In genomic region chr17:25836397-25837075, GRCm38 (mm10) we compare ENCODE assay signal across 8 mouse cellular contexts. TPM values are rescaled to one million over a fixed set of nuclear protein-coding genes. Genes with fewer than 3 reads are reported as not detected.
DNase-seq lines count a peak whose midpoint lies in the region; ATAC-seq and TF ChIP-seq lines count a peak whose summit lies in the region.

No protein-coding gene starts in this region.

- H3K4me2 ChIP-seq in embryonic facial prominence, embryonic 15.5 days (replicated peaks) = peak overlapping the region; percentile 86
- peak overlapping the region; percentile 85 for H3K4me2 ChIP-seq in hindbrain, embryonic 16.5 days (ENCODE audit: low read length)
- H3K4me2 ChIP-seq in liver, embryonic 14.5 days (ENCODE audit: low read depth) = peak overlapping the region; percentile 53

- peak overlapping the region; percentile 44 for H3K4me3 ChIP-seq in embryonic facial prominence, embryonic 15.5 days (replicated peaks)
- H3K4me3 ChIP-seq in hindbrain, embryonic 16.5 days (ENCODE audit: low read length) = peak overlapping the region; percentile 55
- H3K4me3 ChIP-seq in liver, embryonic 14.5 days (ENCODE audit: insufficient read depth in 1 of 2, low read depth in 2 of 2, low read length in 2 of 2) = peak overlapping the region in 1 of 2 experiments; percentile 23; a peak in 2 of 4 replicates

- intact Hi-C loops in left cerebral cortex, postnatal 4 days (cut with DNase I) = no loop called here
- intact Hi-C loops in left cerebral cortex, postnatal 14 days (cut with DNase I) = no loop called here

- peak overlapping the region; percentile 26; the same call in 1 of the 2 replicates for H3K9ac ChIP-seq in embryonic facial prominence, embryonic 15.5 days
- H3K9ac ChIP-seq in hindbrain, embryonic 16.5 days (ENCODE audit: low read depth, low read length) = peak overlapping the region; percentile 92
- H3K9ac ChIP-seq in liver, embryonic 14.5 days (replicated peaks) = peak overlapping the region; percentile 7; the same call in 1 of the 2 replicates

- peaks cover 45% of the 10 kb centered on the region for H3K36me3 ChIP-seq in embryonic facial prominence, embryonic 15.5 days
- peaks cover 30% of the 10 kb centered on the region for H3K36me3 ChIP-seq in hindbrain, embryonic 16.5 days (ENCODE audit: control insufficient read depth, insufficient read depth, low read length)
- peaks cover 29% of the 10 kb centered on the region for H3K36me3 ChIP-seq in liver, embryonic 14.5 days (replicated peaks; ENCODE audit: control insufficient read depth, insufficient read depth, low read depth)

- no peak for ATAC-seq in embryonic facial prominence, embryonic 15.5 days (ENCODE audit: insufficient number of reproducible peaks, low FRiP score, low TSS enrichment, low read depth)
- no peak; the same call in 1 of the 2 replicates for ATAC-seq in hindbrain, embryonic 16.5 days
- ATAC-seq in liver, embryonic 14.5 days (ENCODE audit: insufficient read depth) = no peak

- peak overlapping the region; percentile 66 for H3K27ac ChIP-seq in embryonic facial prominence, embryonic 15.5 days (replicated peaks)
- H3K27ac ChIP-seq in hindbrain, embryonic 16.5 days (ENCODE audit: low read depth, low read length) = peak overlapping the region; percentile 93
- H3K27ac ChIP-seq in liver, embryonic 14.5 days = no peak overlapping the region

- TF ChIP-seq CTCF in liver, embryonic 14.5 days (IDR thresholded peaks at IDR 0.05; ENCODE audit: low read depth) = no peak

- no peaks in the 10 kb centered on the region for H3K9me3 ChIP-seq in embryonic facial prominence, embryonic 15.5 days (replicated peaks)
- H3K9me3 ChIP-seq in hindbrain, embryonic 16.5 days (ENCODE audit: control insufficient read depth, low read length) = no peaks in the 10 kb centered on the region
- H3K9me3 ChIP-seq in liver, embryonic 14.5 days (ENCODE audit: control insufficient read depth, low read length) = no peaks in the 10 kb centered on the region

- WGBS in embryonic facial prominence, embryonic 15.5 days = 22% methylated on average over 23 of the region's 23 CpGs
- 19% methylated on average over 23 of the region's 23 CpGs for WGBS in hindbrain, embryonic 16.5 days
- WGBS in liver, embryonic 14.5 days (ENCODE audit: insufficient replicate concordance) = 26% methylated on average over 21 of the region's 23 CpGs

- no peak for TF ChIP-seq EP300 in liver, embryonic 14.5 days (IDR thresholded peaks at IDR 0.05; ENCODE audit: low read depth)

- H3K27me3 ChIP-seq in embryonic facial prominence, embryonic 15.5 days = no peaks in the 10 kb centered on the region
- no peaks in the 10 kb centered on the region for H3K27me3 ChIP-seq in hindbrain, embryonic 16.5 days (replicated peaks; ENCODE audit: control insufficient read depth, insufficient read depth, low read length)
- H3K27me3 ChIP-seq in liver, embryonic 14.5 days (ENCODE audit: control insufficient read depth, insufficient read depth, low read length) = no peaks in the 10 kb centered on the region

- peak; percentile 78 for DNase-seq in left cerebral cortex, postnatal 4 days
- no peak for DNase-seq in left cerebral cortex, postnatal 14 days (ENCODE audit: low spot score in 2 of 2)
- DNase-seq in liver, embryonic 14.5 days (ENCODE audit: low read depth in 3 of 3, low spot score in 3 of 3) = no peak
- DNase-seq in yolk sac, embryonic 10.5 days (ENCODE audit: low spot score) = no peak
- DNase-seq in spleen, postnatal 4 days (ENCODE audit: low spot score in 2 of 2) = no peak
- no peak for DNase-seq in thymus, postnatal 14 days

- H3K4me1 ChIP-seq in embryonic facial prominence, embryonic 15.5 days = peaks cover 49% of the 10 kb centered on the region
- peaks cover 53% of the 10 kb centered on the region for H3K4me1 ChIP-seq in hindbrain, embryonic 16.5 days (ENCODE audit: control insufficient read depth, insufficient read depth, low read depth, low read length)
- peaks cover 7 to 9% of the 10 kb centered on the region in 2 experiments for H3K4me1 ChIP-seq in liver, embryonic 14.5 days (replicated peaks; ENCODE audit: control insufficient read depth in 2 of 2, insufficient read depth in 2 of 2, low read length in 1 of 2)

RNA-seq across cellular contexts. Expression of gene Rhbdl1, which starts 0.6 kb away (rescaled TPM):
- total RNA-seq in left cerebral cortex, postnatal 4 days (2021) = 10 to 100 TPM; 58.5 to 61.5 TPM
- 10 to 100 TPM; 85.8 to 89.7 TPM for total RNA-seq in left cerebral cortex, postnatal 14 days (2021)
- polyA plus RNA-seq in embryonic facial prominence, embryonic 15.5 days (2015; fragmentation: Nextera tagmentation; extraction: Ambion mirVana) = 2.7 and 3.2 TPM in 2 replicates
- 61.6 and 73.4 TPM in 2 replicates for polyA plus RNA-seq in hindbrain, embryonic 16.5 days (2015; fragmentation: Nextera tagmentation; extraction: Ambion mirVana)
- 1.5 and 2.0 TPM in 2 replicates for polyA plus RNA-seq in liver, embryonic 14.5 days (2012; rRNA removed)
- polyA plus RNA-seq in liver, embryonic 14.5 days (2014; fragmentation: Nextera tagmentation; extraction: Ambion mirVana) = 0.35 and 0.58 TPM in 2 replicates

RNA-seq across cellular contexts. Expression of gene Stub1, which starts 3.3 kb away (rescaled TPM):
- total RNA-seq in left cerebral cortex, postnatal 4 days (2021) = 100 to 1,000 TPM; 162 to 171 TPM
- 100 to 1,000 TPM; 160 to 166 TPM for total RNA-seq in left cerebral cortex, postnatal 14 days (2021)
- 343 and 364 TPM in 2 replicates for polyA plus RNA-seq in embryonic facial prominence, embryonic 15.5 days (2015; fragmentation: Nextera tagmentation; extraction: Ambion mirVana)
- polyA plus RNA-seq in hindbrain, embryonic 16.5 days (2015; fragmentation: Nextera tagmentation; extraction: Ambion mirVana) = 397 and 428 TPM in 2 replicates
- polyA plus RNA-seq in liver, embryonic 14.5 days (2012; rRNA removed) = 70.2 and 85.1 TPM in 2 replicates
- polyA plus RNA-seq in liver, embryonic 14.5 days (2014; fragmentation: Nextera tagmentation; extraction: Ambion mirVana) = 96.7 and 100 TPM in 2 replicates

RNA-seq across cellular contexts. Expression of gene Gm20683, which starts 5.0 kb away (rescaled TPM):
- total RNA-seq in left cerebral cortex, postnatal 4 days (2021) = 10 to 100 TPM; 22.7 to 26.6 TPM
- total RNA-seq in left cerebral cortex, postnatal 14 days (2021) = 10 to 100 TPM; 29.0 to 29.5 TPM
- polyA plus RNA-seq in embryonic facial prominence, embryonic 15.5 days (2015; fragmentation: Nextera tagmentation; extraction: Ambion mirVana) = 2.5 and 3.5 TPM in 2 replicates
- polyA plus RNA-seq in hindbrain, embryonic 16.5 days (2015; fragmentation: Nextera tagmentation; extraction: Ambion mirVana) = 14.8 and 15.4 TPM in 2 replicates
- polyA plus RNA-seq in liver, embryonic 14.5 days (2012; rRNA removed) = 3.3 and 6.9 TPM in 2 replicates
- polyA plus RNA-seq in liver, embryonic 14.5 days (2014; fragmentation: Nextera tagmentation; extraction: Ambion mirVana) = 0.43 TPM in 1 of 2 replicates, not detected in the other

RNA-seq across cellular contexts. Expression of gene Jmjd8, which starts 7.9 kb away (rescaled TPM):
- total RNA-seq in left cerebral cortex, postnatal 4 days (2021) = 10 to 100 TPM; 54.8 to 55.1 TPM
- total RNA-seq in left cerebral cortex, postnatal 14 days (2021) = 10 to 100 TPM; 59.1 to 59.6 TPM
- polyA plus RNA-seq in embryonic facial prominence, embryonic 15.5 days (2015; fragmentation: Nextera tagmentation; extraction: Ambion mirVana) = 44.9 and 46.2 TPM in 2 replicates
- polyA plus RNA-seq in hindbrain, embryonic 16.5 days (2015; fragmentation: Nextera tagmentation; extraction: Ambion mirVana) = 51.0 and 55.4 TPM in 2 replicates
- 17.3 and 17.9 TPM in 2 replicates for polyA plus RNA-seq in liver, embryonic 14.5 days (2012; rRNA removed)
- polyA plus RNA-seq in liver, embryonic 14.5 days (2014; fragmentation: Nextera tagmentation; extraction: Ambion mirVana) = 13.7 and 16.2 TPM in 2 replicates

RNA-seq across cellular contexts. Expression of gene Rhot2, which starts 8.1 kb away (rescaled TPM):
- 10 to 100 TPM; 58.5 to 65.2 TPM for total RNA-seq in left cerebral cortex, postnatal 4 days (2021)
- 10 to 100 TPM; 81.9 to 84.9 TPM for total RNA-seq in left cerebral cortex, postnatal 14 days (2021)
- 24.5 and 25.8 TPM in 2 replicates for polyA plus RNA-seq in embryonic facial prominence, embryonic 15.5 days (2015; fragmentation: Nextera tagmentation; extraction: Ambion mirVana)
- polyA plus RNA-seq in hindbrain, embryonic 16.5 days (2015; fragmentation: Nextera tagmentation; extraction: Ambion mirVana) = 16.9 and 20.3 TPM in 2 replicates
- polyA plus RNA-seq in liver, embryonic 14.5 days (2012; rRNA removed) = 33.3 and 34.7 TPM in 2 replicates
- 4.2 and 5.3 TPM in 2 replicates for polyA plus RNA-seq in liver, embryonic 14.5 days (2014; fragmentation: Nextera tagmentation; extraction: Ambion mirVana)

Comparison
In these comparisons a context has a peak if more than half of its experiments do, and no peak if none do; other contexts are left out.
1. H3K9ac ChIP-seq: peak in every context shown above with its lines; median percentile 92 in hindbrain, embryonic 16.5 days; 26 in embryonic facial prominence, embryonic 15.5 days; 7 in liver, embryonic 14.5 days.
2. RNA of gene Rhbdl1, which starts 0.6 kb away (polyA plus RNA-seq): 61.6 to 73.4 TPM in hindbrain, embryonic 16.5 days; 2.7 to 3.2 TPM in embryonic facial prominence, embryonic 15.5 days and 0.35 to 2.0 TPM in liver, embryonic 14.5 days; every median in the first group is over 10 times any median in the second.
3. Peak in every context shown above with its lines, with median percentiles within 50 percentile points of each other: H3K4me2 ChIP-seq.